Mouse (Mus musculus) lung, postnatal 0 days (tissue): ENCODE measurements around the gene Sertm1. TPM values are rescaled to one million over a fixed set of nuclear protein-coding genes. Genes with fewer than 3 reads are reported as not detected.

Source experiments
- ATAC-seq: fragments of 200-750 bp; cut with Nextera tagmentation; 2 replicates; pipeline ENCODE4 v1.8.0; 2017; ENCODE audit warnings: moderate library complexity
- DNase-seq: peaks from one replicate; pipeline ENCODE4 v3.0.0-alpha.2; 2016; ENCODE audit warnings: low spot score
- H3K27ac ChIP-seq: fragments of 300-500 bp; sonication (generic); 2 replicates; pipeline ENCODE4 v1.5.1; 2014; ENCODE audit warnings: antibody characterized with exemption, mild to moderate bottlenecking, low read length, mixed read lengths
- H3K27me3 ChIP-seq: fragments of 300-500 bp; sonication (generic); replicated peaks from 2 replicates; pipeline ENCODE4 v1.6.1; 2014; ENCODE audit warnings: low read length, mixed read lengths; ENCODE audit not compliant: insufficient read depth
- H3K36me3 ChIP-seq: fragments of 300-500 bp; sonication (generic); 2 replicates; pipeline ENCODE4 v1.6.1; 2014; ENCODE audit warnings: low read length, mixed read lengths; ENCODE audit not compliant: insufficient read depth
- H3K4me1 ChIP-seq: fragments of 300-500 bp; sonication (generic); 2 replicates; pipeline ENCODE4 v1.6.1; 2014; ENCODE audit warnings: antibody characterized with exemption, low read depth, low read length, mixed read lengths; ENCODE audit not compliant: insufficient read depth
- H3K4me2 ChIP-seq: fragments of 300-500 bp; sonication (generic); replicated peaks from 2 replicates; pipeline ENCODE4 v1.6.1; 2014; ENCODE audit warnings: low read depth, mild to moderate bottlenecking, low read length, moderate library complexity, mixed read lengths
- H3K4me3 ChIP-seq: fragments of 300-500 bp; sonication (generic); 2 replicates; pipeline ENCODE4 v1.5.1; 2014; ENCODE audit warnings: low read depth, low read length
- H3K9ac ChIP-seq: fragments of 300-500 bp; sonication (generic); replicated peaks from 2 replicates; pipeline ENCODE4 v1.6.1; 2014; ENCODE audit warnings: low read depth, mild to moderate bottlenecking
- H3K9me3 ChIP-seq: fragments of 300-500 bp; sonication (generic); 2 replicates; pipeline ENCODE4 v1.6.1; 2016; ENCODE audit warnings: low read length, mixed read lengths
- CTCF ChIP-seq: IDR thresholded peaks from 2 replicates; pipeline ENCODE4 v1.5.1; 2016; ENCODE audit warnings: antibody characterized with exemption, mild to moderate bottlenecking
- EP300 ChIP-seq: IDR thresholded peaks from 2 replicates; pipeline ENCODE4 v1.6.1; 2016; ENCODE audit warnings: antibody characterized with exemption, mild to moderate bottlenecking, control low read depth
- WGBS: fragments of 180-500 bp; shearing (Covaris S2); extraction: QIAGEN DNeasy Blood & Tissue Kit; methylation state at CpG from one replicate; pipeline ENCODE4 v1.1.7; 2014; 5-methylcytosine and 5-hydroxymethylcytosine counted together
- polyA plus RNA-seq: library from polyadenylated mRNA; unstranded; fragments of >200 nt; fragmentation: Nextera tagmentation; extraction: Ambion mirVana; gene quantifications from 2 replicates; pipeline ENCODE4 v1.2.1, GENCODE M21; 2015

The Sertm1 gene
- polyA plus RNA-seq, 1 experiment from 2014 or later = not detected

DNA sequence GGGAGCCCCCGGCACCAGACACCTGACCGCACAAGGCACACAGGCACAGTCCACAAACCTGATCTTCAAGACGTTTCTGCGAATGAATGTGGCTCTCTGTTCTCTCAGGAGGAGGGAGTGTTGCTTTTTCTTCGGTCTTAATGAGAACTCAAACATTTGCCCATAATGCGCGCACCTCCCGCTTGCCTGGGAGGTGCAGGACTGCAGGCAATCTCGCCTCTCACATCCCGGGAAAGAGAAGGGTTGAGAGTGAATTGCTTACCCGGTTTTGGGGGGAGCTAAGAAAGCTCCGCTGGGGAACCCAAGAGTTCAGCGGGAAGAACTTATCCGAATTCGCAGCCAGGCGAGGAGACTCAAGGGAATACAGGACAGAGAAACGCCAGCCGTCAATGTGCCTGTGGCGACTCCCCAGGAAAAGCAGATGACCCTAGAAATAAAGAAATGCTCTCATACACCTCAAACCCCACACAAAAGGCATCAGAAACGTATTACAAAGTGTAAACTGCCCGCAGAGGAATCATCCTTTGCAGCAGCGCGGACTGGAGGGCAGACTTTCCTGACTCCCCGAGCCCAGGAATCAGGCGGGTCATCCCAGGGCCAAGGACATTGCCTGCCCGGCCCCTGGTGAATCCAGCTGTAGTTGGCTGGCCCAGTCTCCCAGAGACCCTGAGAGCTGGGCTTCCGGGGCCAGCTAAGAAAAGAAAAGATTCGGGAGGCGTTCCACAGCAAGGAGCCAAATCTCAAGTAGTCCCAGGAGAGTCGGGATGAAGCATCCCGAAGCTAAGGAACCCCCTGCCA is 643 bp downstream of the Sertm1 start:
- peak overlapping the region; percentile 67 for H3K4me2 ChIP-seq
- H3K27me3 ChIP-seq = peaks cover 16% of the 10 kb centered on the region
- 0 out of 2 replicates have a peak, but pooled peaks cover 7% of the 10 kb centered on the region for H3K4me1 ChIP-seq
- H3K27ac ChIP-seq = no peak overlapping the region
- H3K9ac ChIP-seq = no peak overlapping the region
- ATAC-seq = no peak
- peak overlapping the region; percentile 33 for H3K4me3 ChIP-seq
- no peak for DNase-seq
- TF ChIP-seq CTCF = no peak
- no peak for TF ChIP-seq EP300
- no peaks in the 10 kb centered on the region for H3K9me3 ChIP-seq
- H3K36me3 ChIP-seq = no peaks in the 10 kb centered on the region
- 3% methylated on average over 31 of the region's 31 CpGs for WGBS

GRCm38 (mm10) chr3:54908878-54909277 is 6.8 kb downstream of the Sertm1 start:
- WGBS = 71% methylated on average over 1 of the region's 1 CpGs
- no peak overlapping the region for H3K4me3 ChIP-seq
- no peak overlapping the region for H3K27ac ChIP-seq
- no peaks in the 10 kb centered on the region for H3K4me1 ChIP-seq
- H3K9me3 ChIP-seq = no peaks in the 10 kb centered on the region
- TF ChIP-seq CTCF (no peak), EP300 (no peak)
- ATAC-seq (no peak), DNase-seq (no peak)
- H3K9ac ChIP-seq = no peak overlapping the region
- no peaks in the 10 kb centered on the region for H3K36me3 ChIP-seq
- no peaks in the 10 kb centered on the region for H3K27me3 ChIP-seq
- no peak overlapping the region for H3K4me2 ChIP-seq

DNA sequence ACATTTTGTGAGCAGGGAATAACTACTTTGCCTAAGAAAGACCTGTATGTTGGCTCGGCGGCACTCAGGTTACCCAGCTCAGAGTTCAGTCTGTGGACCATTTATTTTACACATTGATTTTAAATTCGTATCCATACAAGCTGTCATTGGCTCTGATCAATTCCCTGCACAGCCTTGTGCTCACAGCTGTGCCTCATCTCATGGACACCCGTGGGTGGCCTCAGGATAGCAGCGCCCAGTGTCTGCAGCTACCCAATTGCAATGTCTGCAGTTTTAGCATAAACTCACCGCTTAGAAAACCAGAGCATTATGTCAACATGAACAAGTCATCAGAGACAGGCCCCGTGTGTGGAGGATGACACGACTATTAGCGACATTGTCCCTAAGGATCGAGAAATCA is 17.7 kb downstream of the Sertm1 start:
- no peaks in the 10 kb centered on the region for H3K27me3 ChIP-seq
- no peak for DNase-seq
- TF ChIP-seq EP300 (no peak), CTCF (no peak)
- no peaks in the 10 kb centered on the region for H3K4me1 ChIP-seq
- H3K9ac ChIP-seq = no peak overlapping the region
- no peak overlapping the region for H3K27ac ChIP-seq
- H3K9me3 ChIP-seq = no peaks in the 10 kb centered on the region
- H3K36me3 ChIP-seq = no peaks in the 10 kb centered on the region
- ATAC-seq = no peak
- WGBS = 65% methylated on average over 10 of the region's 10 CpGs
- no peak overlapping the region for H3K4me3 ChIP-seq
- H3K4me2 ChIP-seq = no peak overlapping the region

- Histone ChIP-seq H3K9ac (no peak overlapping the region), H3K4me3 (no peak overlapping the region), H3K27me3 (no peaks in the 10 kb centered on the region), H3K9me3 (no peaks in the 10 kb centered on the region), H3K36me3 (no peaks in the 10 kb centered on the region), H3K4me1 (no peaks in the 10 kb centered on the region), H3K4me2 (no peak overlapping the region), H3K27ac (no peak overlapping the region)
- no peak for DNase-seq
- TF ChIP-seq CTCF (no peak), EP300 (no peak)
- WGBS = 53% methylated on average over 1 of the region's 1 CpGs
- no peak for ATAC-seq
Measured at GRCm38 (mm10) chr3:54894891-54895290, 20.8 kb downstream of the Sertm1 start.

GRCm38 (mm10) chr3:54892218-54892617 is 23.5 kb downstream of the Sertm1 start:
- Histone ChIP-seq H3K4me2 (no peak overlapping the region), H3K4me1 (no peaks in the 10 kb centered on the region), H3K27me3 (no peaks in the 10 kb centered on the region), H3K9me3 (no peaks in the 10 kb centered on the region), H3K4me3 (no peak overlapping the region), H3K27ac (no peak overlapping the region), H3K9ac (no peak overlapping the region), H3K36me3 (no peaks in the 10 kb centered on the region)
- no peak for TF ChIP-seq CTCF
- TF ChIP-seq EP300 = no peak
- ATAC-seq (no peak), DNase-seq (no peak)
- 53% methylated on average over 4 of the region's 4 CpGs for WGBS

GRCm38 (mm10) chr3:54886501-54886900 is 29.2 kb downstream of the Sertm1 start:
- H3K4me1 ChIP-seq = no peaks in the 10 kb centered on the region
- H3K9me3 ChIP-seq = no peaks in the 10 kb centered on the region
- no peak overlapping the region for H3K27ac ChIP-seq
- H3K27me3 ChIP-seq = no peaks in the 10 kb centered on the region
- no peak overlapping the region for H3K4me3 ChIP-seq
- DNase-seq = no peak
- no peaks in the 10 kb centered on the region for H3K36me3 ChIP-seq
- no peak overlapping the region for H3K9ac ChIP-seq
- ATAC-seq = no peak
- 84% methylated on average over 2 of the region's 2 CpGs for WGBS
- H3K4me2 ChIP-seq = no peak overlapping the region
- TF ChIP-seq EP300 (no peak), CTCF (no peak)

Other genes starting within 250 kb of the Sertm1 start
- gene Supt20, start 223.1 kb downstream of the Sertm1 start, polyA plus RNA-seq = 50.6 and 54.3 TPM in 2 replicates
- not detected in 2 replicates for gene Gm21958, start 201.5 kb downstream of the Sertm1 start, polyA plus RNA-seq
- gene Exosc8, start 180.5 kb downstream of the Sertm1 start, polyA plus RNA-seq = 37.1 and 39.0 TPM in 2 replicates
- gene Alg5, start 180.3 kb downstream of the Sertm1 start, polyA plus RNA-seq = 53.5 and 65.8 TPM in 2 replicates
- 1.4 and 1.7 TPM in 2 replicates for gene Smad9, start 160.3 kb downstream of the Sertm1 start, polyA plus RNA-seq
- 22.4 and 24.9 TPM in 2 replicates for gene Rfxap, start 108.1 kb downstream of the Sertm1 start, polyA plus RNA-seq
- 10.7 and 11.9 TPM in 2 replicates for gene Ccna1, start 139.6 kb upstream of the Sertm1 start, polyA plus RNA-seq
- gene Spg20, start 196.2 kb upstream of the Sertm1 start, polyA plus RNA-seq = 18.7 and 21.3 TPM in 2 replicates
- 0.06 TPM in 1 of 2 replicates, not detected in the other for gene Ccdc169, start 221.5 kb upstream of the Sertm1 start, polyA plus RNA-seq